Mouse (Mus musculus): ENCODE results near the gene Ybx2.

DNA sequence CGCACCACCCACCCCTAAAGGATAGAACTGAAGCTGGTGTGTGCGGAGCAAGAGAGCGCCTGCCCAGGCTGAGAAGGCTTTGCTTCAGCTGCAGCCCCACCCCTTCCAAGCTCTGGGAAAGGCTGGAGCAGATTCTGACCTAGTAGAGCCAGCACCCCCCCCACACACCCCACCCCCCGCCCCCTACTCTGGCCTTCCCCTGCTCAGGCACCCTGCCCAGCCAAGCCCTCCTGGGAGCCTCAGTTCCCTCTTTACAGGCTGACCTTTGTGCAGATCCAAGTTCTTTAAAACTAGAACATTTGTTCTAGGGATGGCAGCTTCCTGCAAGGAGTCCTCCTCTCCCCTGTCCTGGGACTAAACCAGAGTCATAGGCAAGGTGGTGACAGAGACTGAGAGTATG, 1.8 kb downstream of the Ybx2 start:
- TF ChIP-seq POLR2A (IDR thresholded peaks at IDR 0.05; ENCODE audit: insufficient read depth, low read length) (no peak), EP300 (IDR thresholded peaks at IDR 0.05; ENCODE audit: insufficient read depth, low read depth, low read length) (no peak), CTCF (IDR thresholded peaks at IDR 0.05; ENCODE audit: low read depth, low read length) (no peak)

Measured in ES-Bruce4 (cell line).